Mouse (Mus musculus): Measurements from ENCODE around the gene Cavin3. TPM values are rescaled to one million over a fixed set of nuclear protein-coding genes. Genes with fewer than 3 reads are reported as not detected.

Gene Cavin3
- polyA plus RNA-seq, 1 experiment from 2014 or later, result 97.1 TPM

DNA sequence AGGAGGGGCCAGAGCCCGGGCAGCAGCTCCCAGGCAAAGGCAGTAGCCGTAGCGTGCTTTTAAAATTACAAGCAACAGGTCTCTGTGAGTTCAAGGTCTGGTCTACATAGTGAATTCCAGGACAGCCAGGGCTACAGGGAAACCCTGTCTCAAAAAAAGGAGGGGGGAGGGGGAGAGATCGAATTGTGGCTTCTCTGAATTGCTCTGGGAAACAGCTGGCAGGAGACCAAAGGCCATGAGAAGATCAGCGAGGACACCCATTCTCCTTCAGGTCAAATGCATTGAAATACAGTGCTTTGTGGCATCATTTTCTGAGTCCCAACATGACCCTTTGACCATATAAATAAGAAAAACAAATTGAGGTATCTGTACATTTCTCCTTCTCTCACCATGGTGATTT lies 2.9 kb upstream of the Cavin3 start:
- Histone ChIP-seq H3K27ac (ENCODE audit: low read length) (no peak overlapping the region), H3K4me1 (replicated peaks; ENCODE audit: control insufficient read depth, insufficient read depth, low read length) (peaks cover 18% of the 10 kb centered on the region), H3K4me2 (ENCODE audit: low read depth, low read length) (no peak overlapping the region), H3K9ac (ENCODE audit: low read length) (no peak overlapping the region), H3K36me3 (ENCODE audit: control insufficient read depth, insufficient read depth, low read length) (no peaks in the 10 kb centered on the region), H3K4me3 (ENCODE audit: low read length) (no peak overlapping the region), H3K27me3 (ENCODE audit: control insufficient read depth, insufficient read depth, low read depth, low read length) (no peaks in the 10 kb centered on the region), H3K9me3 (ENCODE audit: control insufficient read depth, low read length) (no peaks in the 10 kb centered on the region)
- ATAC-seq (ENCODE audit: low read depth), result no peak
- 63% methylated on average over 5 of the region's 5 CpGs for WGBS

DNA sequence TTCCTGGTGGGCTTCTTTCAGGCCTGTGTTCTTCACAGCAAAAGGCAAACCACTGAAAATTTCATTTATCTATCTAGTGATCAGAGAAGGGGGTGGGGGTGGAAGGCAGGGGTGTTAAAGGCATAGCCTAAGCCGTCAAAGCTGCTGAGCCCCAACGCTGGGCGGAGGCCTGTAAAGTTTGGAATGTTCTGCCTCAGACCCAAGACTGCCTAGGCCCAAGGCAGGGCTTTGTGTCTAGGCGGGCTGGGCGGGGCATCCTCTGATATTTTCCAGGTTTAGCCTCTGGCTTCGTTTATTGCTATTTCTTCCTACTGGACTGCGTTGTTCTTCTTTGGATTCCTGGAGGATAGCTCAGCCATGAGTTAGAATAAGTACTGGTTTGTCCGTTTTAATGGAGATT lies 326 bp upstream of the Cavin3 start:
- peak; percentile 47; the same call in 1 of the 2 replicates for ATAC-seq (ENCODE audit: low read depth)

DNA sequence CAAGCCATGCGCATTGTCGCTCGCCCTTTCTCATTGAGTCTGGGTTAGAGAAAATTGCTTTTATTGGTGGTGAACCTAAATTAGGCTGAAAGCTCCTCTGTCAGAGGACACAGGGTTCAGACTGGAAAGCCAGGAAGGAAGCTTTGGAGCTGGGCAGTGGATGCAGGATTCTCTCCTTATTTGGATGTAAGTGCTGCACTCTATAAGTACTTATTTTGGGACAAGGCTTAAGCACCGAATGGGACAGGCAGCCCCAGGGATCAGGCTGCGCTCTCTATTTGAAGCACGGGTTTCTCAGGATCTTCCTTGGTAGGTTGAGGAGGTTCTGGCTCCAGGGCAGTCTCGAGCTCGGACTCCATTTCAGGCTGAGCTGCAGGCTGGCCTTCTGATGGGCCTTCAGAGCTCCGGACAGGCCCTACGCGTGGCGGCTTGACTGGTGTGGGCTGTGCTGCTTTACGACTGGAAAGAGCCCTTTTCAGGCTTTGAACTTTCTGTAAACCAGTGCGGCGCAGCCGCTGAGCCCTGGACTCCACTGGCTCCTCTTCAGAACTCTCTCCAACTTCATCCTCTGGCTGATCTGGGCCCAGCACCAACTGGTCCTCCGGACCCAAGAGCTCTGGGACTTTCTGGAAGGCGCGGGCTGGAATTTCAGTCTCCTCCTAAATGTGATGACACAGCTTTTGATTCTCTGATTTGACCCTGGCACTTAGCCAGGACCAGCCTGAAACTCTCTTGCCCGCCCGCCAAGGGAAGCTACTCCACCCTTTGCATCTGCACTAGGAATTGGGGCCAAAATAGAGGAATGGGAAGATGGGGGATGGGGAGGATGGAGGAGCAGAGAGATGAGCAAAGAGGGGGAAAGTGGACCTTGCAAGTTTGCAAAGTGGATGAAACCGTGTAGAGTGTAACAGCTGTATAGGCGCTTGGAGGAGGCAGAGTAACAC lies 1.3 kb downstream of the Cavin3 start:
- WGBS, result 50% methylated on average over 23 of the region's 23 CpGs

More for the DNA sequence above, 326 bp upstream of the Cavin3 start:
- H3K4me1 ChIP-seq (replicated peaks; ENCODE audit: control insufficient read depth, insufficient read depth, low read length), result peaks cover 18% of the 10 kb centered on the region
- no peaks in the 10 kb centered on the region for H3K27me3 ChIP-seq (ENCODE audit: control insufficient read depth, insufficient read depth, low read depth, low read length)
- WGBS, result 41% methylated on average over 8 of the region's 8 CpGs
- H3K4me2 ChIP-seq (ENCODE audit: low read depth, low read length), result peak overlapping the region; percentile 85
- peak overlapping the region; percentile 89 for H3K27ac ChIP-seq (ENCODE audit: low read length)
- peak overlapping the region; percentile 84 for H3K9ac ChIP-seq (ENCODE audit: low read length)
- H3K4me3 ChIP-seq (ENCODE audit: low read length), result peak overlapping the region; percentile 63
- H3K36me3 ChIP-seq (ENCODE audit: control insufficient read depth, insufficient read depth, low read length), result no peaks in the 10 kb centered on the region
- H3K9me3 ChIP-seq (ENCODE audit: control insufficient read depth, low read length), result no peaks in the 10 kb centered on the region

DNA sequence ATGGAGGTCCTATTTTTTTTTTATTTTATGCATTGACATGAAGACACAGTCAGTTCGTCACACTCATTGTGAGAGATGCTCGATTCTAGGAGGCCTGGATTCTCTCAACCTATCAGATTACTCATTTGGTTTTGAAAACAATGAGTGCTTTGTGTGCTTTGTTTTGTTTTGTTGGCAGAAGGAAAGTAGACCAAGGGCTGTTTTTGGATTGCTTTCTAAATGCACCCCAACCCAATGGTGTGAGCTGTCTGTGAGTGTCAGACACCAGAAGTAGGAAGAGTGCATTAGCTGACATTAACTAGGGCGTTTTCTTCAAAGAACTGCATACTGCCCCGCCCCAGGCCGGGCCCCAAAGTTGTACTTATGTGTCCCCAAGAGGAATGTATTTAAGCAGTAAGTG lies 2.0 kb downstream of the Cavin3 start:
- no peak for ATAC-seq (ENCODE audit: low read depth)
- 63% methylated on average over 5 of the region's 5 CpGs for WGBS
- H3K27ac ChIP-seq (ENCODE audit: low read length), result no peak overlapping the region

More for the DNA sequence above, 1.3 kb downstream of the Cavin3 start:
- H3K4me1 ChIP-seq (replicated peaks; ENCODE audit: control insufficient read depth, insufficient read depth, low read length), result peaks cover 18% of the 10 kb centered on the region
- H3K36me3 ChIP-seq (ENCODE audit: control insufficient read depth, insufficient read depth, low read length), result no peaks in the 10 kb centered on the region
- peak overlapping the region; percentile 85 for H3K4me2 ChIP-seq (ENCODE audit: low read depth, low read length)
- H3K4me3 ChIP-seq (ENCODE audit: low read length), result peak overlapping the region; percentile 63
- peak overlapping the region; percentile 84 for H3K9ac ChIP-seq (ENCODE audit: low read length)
- peak overlapping the region; percentile 89 for H3K27ac ChIP-seq (ENCODE audit: low read length)
- H3K9me3 ChIP-seq (ENCODE audit: control insufficient read depth, low read length), result no peaks in the 10 kb centered on the region
- peak; percentile 42 for ATAC-seq (ENCODE audit: low read depth)
- no peaks in the 10 kb centered on the region for H3K27me3 ChIP-seq (ENCODE audit: control insufficient read depth, insufficient read depth, low read depth, low read length)

DNA sequence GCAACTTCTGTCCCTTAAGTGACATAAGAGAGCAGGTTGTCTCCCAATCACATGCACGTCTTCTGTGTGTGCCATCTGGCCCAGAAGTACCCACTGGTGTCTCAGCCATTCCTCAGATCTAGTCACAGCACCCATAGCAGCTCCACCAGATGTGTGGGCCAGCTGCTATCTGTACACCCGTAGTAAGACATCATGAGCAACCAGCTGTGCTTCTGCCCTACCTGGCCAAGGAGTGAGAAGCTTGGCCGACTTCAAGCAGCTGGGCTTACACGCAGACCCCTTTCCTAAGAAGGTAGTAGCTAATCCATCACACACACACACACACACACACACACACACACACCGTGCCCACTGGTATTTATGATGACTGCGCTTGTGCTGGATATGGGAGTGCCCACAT lies 2.9 kb downstream of the Cavin3 start:
- Histone ChIP-seq H3K4me2 (ENCODE audit: low read depth, low read length) (no peak overlapping the region), H3K27ac (ENCODE audit: low read length) (no peak overlapping the region), H3K4me1 (replicated peaks; ENCODE audit: control insufficient read depth, insufficient read depth, low read length) (peaks cover 18% of the 10 kb centered on the region), H3K36me3 (ENCODE audit: control insufficient read depth, insufficient read depth, low read length) (no peaks in the 10 kb centered on the region), H3K9ac (ENCODE audit: low read length) (no peak overlapping the region), H3K27me3 (ENCODE audit: control insufficient read depth, insufficient read depth, low read depth, low read length) (no peaks in the 10 kb centered on the region), H3K4me3 (ENCODE audit: low read length) (no peak overlapping the region), H3K9me3 (ENCODE audit: control insufficient read depth, low read length) (no peaks in the 10 kb centered on the region)
- WGBS, result 77% methylated on average over 6 of the region's 6 CpGs
- ATAC-seq (ENCODE audit: low read depth), result no peak

More for the DNA sequence above, 2.0 kb downstream of the Cavin3 start:
- Histone ChIP-seq H3K9me3 (ENCODE audit: control insufficient read depth, low read length) (no peaks in the 10 kb centered on the region), H3K4me2 (ENCODE audit: low read depth, low read length) (peak overlapping the region; percentile 85), H3K9ac (ENCODE audit: low read length) (no peak overlapping the region), H3K36me3 (ENCODE audit: control insufficient read depth, insufficient read depth, low read length) (no peaks in the 10 kb centered on the region), H3K27me3 (ENCODE audit: control insufficient read depth, insufficient read depth, low read depth, low read length) (no peaks in the 10 kb centered on the region), H3K4me1 (replicated peaks; ENCODE audit: control insufficient read depth, insufficient read depth, low read length) (peaks cover 18% of the 10 kb centered on the region), H3K4me3 (ENCODE audit: low read length) (no peak overlapping the region)

DNA sequence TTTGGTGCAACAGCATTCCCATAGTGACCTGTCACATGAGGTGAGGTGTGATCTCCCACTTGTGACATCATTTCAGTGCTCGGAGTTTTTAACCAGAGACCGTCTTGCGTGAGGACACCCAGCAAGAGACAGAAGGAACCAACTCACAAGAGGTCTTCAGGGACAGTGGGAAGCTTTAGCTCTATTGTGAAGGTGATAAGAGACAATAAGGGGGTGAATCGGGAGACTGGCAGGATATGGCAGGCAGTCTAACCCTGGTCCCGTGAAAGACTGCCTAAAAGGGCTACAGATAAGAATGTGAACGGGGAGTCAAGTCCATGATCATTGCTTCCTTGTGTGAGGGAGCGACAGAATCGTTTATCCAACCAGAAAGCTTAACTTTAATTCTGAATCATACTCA lies 3.8 kb downstream of the Cavin3 start:
- H3K4me2 ChIP-seq (ENCODE audit: low read depth, low read length), result no peak overlapping the region
- no peaks in the 10 kb centered on the region for H3K36me3 ChIP-seq (ENCODE audit: control insufficient read depth, insufficient read depth, low read length)
- H3K4me3 ChIP-seq (ENCODE audit: low read length), result no peak overlapping the region
- WGBS, result 74% methylated on average over 8 of the region's 8 CpGs
- no peaks in the 10 kb centered on the region for H3K9me3 ChIP-seq (ENCODE audit: control insufficient read depth, low read length)
- no peak for ATAC-seq (ENCODE audit: low read depth)
- peaks cover 18% of the 10 kb centered on the region for H3K4me1 ChIP-seq (replicated peaks; ENCODE audit: control insufficient read depth, insufficient read depth, low read length)
- no peak overlapping the region for H3K27ac ChIP-seq (ENCODE audit: low read length)
- no peak overlapping the region for H3K9ac ChIP-seq (ENCODE audit: low read length)
- H3K27me3 ChIP-seq (ENCODE audit: control insufficient read depth, insufficient read depth, low read depth, low read length), result no peaks in the 10 kb centered on the region

DNA sequence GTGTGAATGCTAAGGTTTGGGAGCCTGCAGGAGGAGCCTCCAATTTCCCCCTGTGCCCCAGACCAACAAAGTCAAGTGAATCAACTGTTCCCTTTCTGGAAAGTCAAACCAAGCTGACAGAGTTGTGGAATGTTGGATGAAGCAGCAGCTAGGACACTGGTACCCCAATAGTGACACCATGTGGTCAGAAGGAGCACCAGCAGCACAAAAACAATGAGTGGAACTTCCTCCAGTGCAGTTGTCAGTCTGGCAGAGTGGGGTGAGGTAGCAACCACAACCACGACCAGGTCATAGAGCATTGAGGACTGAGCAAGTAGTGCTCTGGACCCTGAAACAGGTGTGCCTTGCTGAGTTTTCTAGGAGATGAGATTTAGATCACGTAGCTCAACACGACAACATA lies 4.3 kb downstream of the Cavin3 start:
- WGBS, result 61% methylated on average over 3 of the region's 3 CpGs
- H3K27ac ChIP-seq (ENCODE audit: low read length), result no peak overlapping the region
- no peak overlapping the region for H3K9ac ChIP-seq (ENCODE audit: low read length)
- ATAC-seq (ENCODE audit: low read depth), result peak; percentile 19; the same call in 1 of the 2 replicates
- H3K4me2 ChIP-seq (ENCODE audit: low read depth, low read length), result no peak overlapping the region
- H3K36me3 ChIP-seq (ENCODE audit: control insufficient read depth, insufficient read depth, low read length), result no peaks in the 10 kb centered on the region
- no peaks in the 10 kb centered on the region for H3K27me3 ChIP-seq (ENCODE audit: control insufficient read depth, insufficient read depth, low read depth, low read length)
- H3K4me3 ChIP-seq (ENCODE audit: low read length), result no peak overlapping the region
- peaks cover 18% of the 10 kb centered on the region for H3K4me1 ChIP-seq (replicated peaks; ENCODE audit: control insufficient read depth, insufficient read depth, low read length)
- H3K9me3 ChIP-seq (ENCODE audit: control insufficient read depth, low read length), result no peaks in the 10 kb centered on the region

DNA sequence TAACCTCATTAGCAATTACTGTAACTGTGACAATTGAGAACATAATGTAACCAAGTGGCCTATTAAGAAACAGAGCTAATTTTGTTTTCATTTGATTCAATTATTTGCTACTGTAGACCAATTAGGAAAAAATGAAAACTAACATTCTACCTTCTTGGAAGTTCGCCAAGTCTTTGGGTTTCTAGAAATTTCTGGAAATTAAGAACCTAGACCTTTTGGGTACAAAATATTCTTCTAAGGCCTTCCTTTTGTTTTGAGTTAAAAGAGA lies 4.7 kb downstream of the Cavin3 start:
- no peak for ATAC-seq (ENCODE audit: low read depth)
- H3K27ac ChIP-seq (ENCODE audit: low read length), result no peak overlapping the region
- WGBS, result 93% methylated on average over 1 of the region's 1 CpGs
- H3K4me3 ChIP-seq (ENCODE audit: low read length), result no peak overlapping the region
- H3K27me3 ChIP-seq (ENCODE audit: control insufficient read depth, insufficient read depth, low read depth, low read length), result no peaks in the 10 kb centered on the region
- no peaks in the 10 kb centered on the region for H3K9me3 ChIP-seq (ENCODE audit: control insufficient read depth, low read length)
- no peak overlapping the region for H3K9ac ChIP-seq (ENCODE audit: low read length)
- H3K36me3 ChIP-seq (ENCODE audit: control insufficient read depth, insufficient read depth, low read length), result no peaks in the 10 kb centered on the region
- H3K4me2 ChIP-seq (ENCODE audit: low read depth, low read length), result no peak overlapping the region
- H3K4me1 ChIP-seq (replicated peaks; ENCODE audit: control insufficient read depth, insufficient read depth, low read length), result peaks cover 14% of the 10 kb centered on the region

DNA sequence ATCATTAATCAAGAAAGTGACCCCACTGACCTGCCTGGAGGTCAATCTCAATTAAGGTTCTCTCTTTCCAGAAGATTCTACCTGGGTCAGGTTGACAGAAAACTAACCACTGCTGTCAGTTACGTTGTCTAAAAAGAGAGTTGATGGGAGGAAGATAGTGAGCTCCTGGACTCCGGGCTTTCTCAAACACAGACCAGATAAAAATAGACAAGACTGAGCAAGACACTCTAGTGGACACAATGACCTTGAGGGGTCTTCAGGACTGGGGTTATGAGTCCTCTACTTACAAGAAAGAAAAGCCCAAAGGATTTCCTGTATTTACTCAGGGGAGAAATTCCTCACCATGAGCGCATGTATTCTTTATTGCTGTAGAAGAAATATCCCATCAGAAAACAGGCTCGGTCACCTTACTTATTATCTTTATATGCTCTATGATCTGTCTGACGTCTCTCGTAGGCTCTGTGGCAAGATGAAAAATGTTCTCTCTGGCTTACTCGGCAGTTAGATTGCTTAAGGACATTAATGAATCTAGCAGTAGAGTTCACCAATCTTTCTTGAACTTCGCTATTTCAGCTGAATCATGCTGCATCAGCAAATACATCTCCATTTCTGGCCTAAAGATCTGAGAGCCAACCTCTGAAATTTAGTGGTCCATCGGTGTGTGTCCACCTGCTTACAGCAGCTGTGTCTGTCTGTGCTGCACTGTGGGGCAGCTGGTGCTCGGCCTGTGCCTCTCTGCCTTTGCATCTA lies 5.2 kb downstream of the Cavin3 start:
- no peak overlapping the region for H3K4me3 ChIP-seq (ENCODE audit: low read length)
- H3K4me1 ChIP-seq (replicated peaks; ENCODE audit: control insufficient read depth, insufficient read depth, low read length), result peaks cover 12% of the 10 kb centered on the region
- H3K27me3 ChIP-seq (ENCODE audit: control insufficient read depth, insufficient read depth, low read depth, low read length), result no peaks in the 10 kb centered on the region
- no peaks in the 10 kb centered on the region for H3K9me3 ChIP-seq (ENCODE audit: control insufficient read depth, low read length)
- no peak overlapping the region for H3K27ac ChIP-seq (ENCODE audit: low read length)
- H3K4me2 ChIP-seq (ENCODE audit: low read depth, low read length), result no peak overlapping the region
- H3K9ac ChIP-seq (ENCODE audit: low read length), result no peak overlapping the region
- 60% methylated on average over 10 of the region's 10 CpGs for WGBS
- no peaks in the 10 kb centered on the region for H3K36me3 ChIP-seq (ENCODE audit: control insufficient read depth, insufficient read depth, low read length)
- ATAC-seq (ENCODE audit: low read depth), result no peak
